Mouse (Mus musculus) liver, postnatal 0 days (tissue): ENCODE data around the gene Tstd3.

ENCODE experiments used
- CTCF ChIP-seq: sonication (generic); IDR thresholded peaks from 2 replicates; pipeline ENCODE4 v1.5.1; 2016; ENCODE audit warnings: antibody characterized with exemption, low read depth
- EP300 ChIP-seq: IDR thresholded peaks from 2 replicates; pipeline ENCODE4 v1.6.1; 2016; ENCODE audit warnings: antibody characterized with exemption, low read depth, mild to moderate bottlenecking

DNA sequence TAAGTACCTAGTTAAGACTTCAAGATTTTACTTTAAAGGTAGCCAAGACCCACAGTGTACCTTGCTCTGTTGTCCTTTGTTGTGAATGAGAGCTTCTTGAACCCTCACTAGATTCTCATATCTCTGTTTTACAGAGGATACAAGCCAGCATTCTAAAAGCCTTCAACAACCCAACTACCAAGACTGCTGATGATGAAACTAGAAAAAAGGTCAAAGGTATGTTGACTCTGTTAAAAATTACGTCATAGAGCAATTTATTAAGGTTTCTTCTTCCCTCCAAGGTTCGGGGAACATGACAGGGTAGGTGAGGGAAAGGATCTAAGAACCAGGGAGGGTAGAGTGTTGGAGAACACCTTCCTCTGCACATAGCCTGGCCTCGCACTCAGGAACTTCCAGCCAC is 43.6 kb upstream of the Tstd3 start:
- TF ChIP-seq EP300 (no peak), CTCF (no peak)
